Mouse (Mus musculus): ENCODE measurements around the gene Ccdc159.

DNA sequence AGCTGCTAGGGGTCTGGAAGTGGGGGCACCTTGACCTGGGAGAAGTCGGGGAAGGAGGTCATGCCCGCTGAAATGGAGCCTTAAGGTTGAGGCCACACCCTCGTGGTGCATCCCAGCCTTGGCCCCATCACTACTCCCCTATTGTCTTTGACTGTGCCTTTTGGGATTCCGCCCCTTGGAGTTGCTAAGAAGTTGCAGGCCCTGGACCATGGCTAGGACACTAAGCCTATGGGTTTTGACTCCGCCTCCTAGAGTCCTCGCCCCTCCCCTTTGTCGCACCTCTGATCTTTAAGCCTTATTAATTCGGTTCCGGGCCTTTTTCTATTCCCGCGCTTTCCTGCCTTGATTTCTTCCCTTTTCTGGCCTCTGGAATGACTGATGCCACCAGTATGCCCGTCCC is 16.4 kb downstream of the Ccdc159 start:
- no peak for TF ChIP-seq ZNF384 (IDR thresholded peaks at IDR 0.05; ENCODE audit: low read depth, low read length)
- no peak for TF ChIP-seq HCFC1 (IDR thresholded peaks at IDR 0.05; ENCODE audit: borderline replicate concordance, insufficient read depth, low read length)
- TF ChIP-seq CHD2 (IDR thresholded peaks at IDR 0.05; ENCODE audit: low read depth, low read length) = no peak
- no peak for TF ChIP-seq ZC3H11A (IDR thresholded peaks at IDR 0.05; ENCODE audit: borderline replicate concordance, low read depth, low read length)
